Mouse (Mus musculus) stomach, postnatal 0 days (tissue): Measurements from ENCODE around the gene Rps6ka1. TPM values are rescaled to one million over a fixed set of nuclear protein-coding genes. Genes with fewer than 3 reads are reported as not detected.

ENCODE experiments used
- ATAC-seq: fragments of 200-750 bp; cut with Nextera tagmentation; 2 replicates; pipeline ENCODE4 v1.8.0; 2017; ENCODE audit not compliant: low FRiP score, low TSS enrichment
- DNase-seq: peaks from one replicate; pipeline ENCODE4 v3.0.0-alpha.2; 2016; ENCODE audit warnings: low spot score
- H3K27ac ChIP-seq: fragments of 300-500 bp; sonication (generic); replicated peaks from 2 replicates; pipeline ENCODE4 v1.5.1; 2014; ENCODE audit warnings: mild to moderate bottlenecking, control low read depth
- H3K27me3 ChIP-seq: fragments of 300-500 bp; sonication (generic); 2 replicates; pipeline ENCODE4 v1.6.1; 2014; ENCODE audit warnings: low read length; ENCODE audit not compliant: control insufficient read depth, insufficient read depth
- H3K36me3 ChIP-seq: fragments of 300-500 bp; sonication (generic); 2 replicates; pipeline ENCODE4 v1.6.1; 2014; ENCODE audit warnings: low read length, mixed read lengths; ENCODE audit not compliant: control insufficient read depth, insufficient read depth
- H3K4me1 ChIP-seq: fragments of 300-500 bp; sonication (generic); replicated peaks from 2 replicates; pipeline ENCODE4 v1.6.1; 2014; ENCODE audit warnings: antibody characterized with exemption; ENCODE audit not compliant: control insufficient read depth, insufficient read depth
- H3K4me2 ChIP-seq: fragments of 300-500 bp; sonication (generic); replicated peaks from 2 replicates; pipeline ENCODE4 v1.6.1; 2014; ENCODE audit warnings: low read depth, mild to moderate bottlenecking, control low read depth, moderate library complexity
- H3K4me3 ChIP-seq: fragments of 300-500 bp; sonication (generic); 2 replicates; pipeline ENCODE4 v1.5.1; 2014; ENCODE audit warnings: low read depth, low read length, control low read depth
- H3K9ac ChIP-seq: fragments of 300-500 bp; sonication (generic); 2 replicates; pipeline ENCODE4 v1.6.1; 2014; ENCODE audit warnings: mild to moderate bottlenecking, low read length, control low read depth, mixed read lengths
- H3K9me3 ChIP-seq: fragments of 300-500 bp; sonication (generic); 2 replicates; pipeline ENCODE4 v1.6.1; 2016; ENCODE audit warnings: low read length; ENCODE audit not compliant: control insufficient read depth
- CTCF ChIP-seq: IDR thresholded peaks from 2 replicates; pipeline ENCODE4 v1.5.1; 2016; ENCODE audit warnings: antibody characterized with exemption, low read depth, mild to moderate bottlenecking, moderate library complexity
- EP300 ChIP-seq: optimal IDR thresholded peaks from 2 replicates; pipeline ENCODE3; 2016; ENCODE audit warnings: antibody characterized with exemption
- WGBS: fragments of 180-500 bp; shearing (Covaris S2); extraction: QIAGEN DNeasy Blood & Tissue Kit; methylation state at CpG from one replicate; pipeline ENCODE4 v1.1.7; 2014; 5-methylcytosine and 5-hydroxymethylcytosine counted together
- polyA plus RNA-seq: library from polyadenylated mRNA; unstranded; fragments of >200 nt; fragmentation: Nextera tagmentation; extraction: Ambion mirVana; gene quantifications from 2 replicates; pipeline ENCODE4 v1.2.1, GENCODE M21; 2015

Gene Rps6ka1
- polyA plus RNA-seq, 1 experiment from 2014 or later: 46.0 TPM

- ATAC-seq (no peak), DNase-seq (no peak)
- H3K27me3 ChIP-seq: no peaks in the 10 kb centered on the region
- TF ChIP-seq EP300: no peak
- TF ChIP-seq CTCF: no peak
- no peak overlapping the region for H3K4me3 ChIP-seq
- no peak overlapping the region for H3K4me2 ChIP-seq
- no peaks in the 10 kb centered on the region for H3K36me3 ChIP-seq
- no peak overlapping the region for H3K9ac ChIP-seq
- H3K27ac ChIP-seq: peak overlapping the region; percentile 49; the same call in 1 of the 2 replicates
- no peaks in the 10 kb centered on the region for H3K9me3 ChIP-seq
- H3K4me1 ChIP-seq: no peaks in the 10 kb centered on the region; the same call in 1 of the 2 replicates
- WGBS: 77% methylated on average over 3 of the region's 3 CpGs
Observed at GRCm38 (mm10) chr4:133881851-133882250, 5.7 kb downstream of the Rps6ka1 start.

GRCm38 (mm10) chr4:133881399-133881798 is 6.2 kb downstream of the Rps6ka1 start:
- Histone ChIP-seq H3K36me3 (no peaks in the 10 kb centered on the region; the same call in 1 of the 2 replicates), H3K9me3 (no peaks in the 10 kb centered on the region), H3K27me3 (no peaks in the 10 kb centered on the region), H3K4me1 (no peaks in the 10 kb centered on the region; the same call in 1 of the 2 replicates), H3K4me2 (no peak overlapping the region), H3K27ac (peak overlapping the region; percentile 49), H3K9ac (no peak overlapping the region), H3K4me3 (no peak overlapping the region)
- ATAC-seq (no peak), DNase-seq (no peak)
- WGBS: 62% methylated on average over 4 of the region's 4 CpGs
- TF ChIP-seq CTCF: no peak
- TF ChIP-seq EP300: no peak

- no peak for TF ChIP-seq EP300
- no peak for TF ChIP-seq CTCF
- Histone ChIP-seq H3K27ac (peak overlapping the region; percentile 76), H3K4me1 (no peaks in the 10 kb centered on the region), H3K9ac (no peak overlapping the region), H3K36me3 (no peaks in the 10 kb centered on the region; the same call in 1 of the 2 replicates), H3K4me2 (no peak overlapping the region), H3K4me3 (no peak overlapping the region), H3K9me3 (no peaks in the 10 kb centered on the region), H3K27me3 (no peaks in the 10 kb centered on the region)
- peak; percentile 89 for DNase-seq
- ATAC-seq: peak; percentile 95
- 54% methylated on average over 12 of the region's 12 CpGs for WGBS
Observed at GRCm38 (mm10) chr4:133879145-133879902, 8.3 kb downstream of the Rps6ka1 start.

GRCm38 (mm10) chr4:133877850-133878755 is 9.5 kb downstream of the Rps6ka1 start:
- Histone ChIP-seq H3K27ac (peak overlapping the region; percentile 56; the same call in 1 of the 2 replicates), H3K9me3 (no peaks in the 10 kb centered on the region), H3K27me3 (no peaks in the 10 kb centered on the region), H3K4me1 (no peaks in the 10 kb centered on the region), H3K9ac (no peak overlapping the region), H3K36me3 (no peaks in the 10 kb centered on the region; the same call in 1 of the 2 replicates), H3K4me3 (no peak overlapping the region), H3K4me2 (no peak overlapping the region)
- TF ChIP-seq CTCF (peak; percentile 63), EP300 (no peak)
- ATAC-seq: no peak
- WGBS: 84% methylated on average over 14 of the region's 14 CpGs
- no peak for DNase-seq

GRCm38 (mm10) chr4:133874865-133875517 is 12.6 kb downstream of the Rps6ka1 start:
- Histone ChIP-seq H3K9me3 (no peaks in the 10 kb centered on the region), H3K9ac (no peak overlapping the region), H3K27me3 (no peaks in the 10 kb centered on the region), H3K36me3 (no peaks in the 10 kb centered on the region; the same call in 1 of the 2 replicates), H3K4me2 (no peak overlapping the region), H3K4me1 (no peaks in the 10 kb centered on the region), H3K4me3 (no peak overlapping the region), H3K27ac (no peak overlapping the region; the same call in 1 of the 2 replicates)
- DNase-seq (no peak), ATAC-seq (no peak)
- WGBS: 73% methylated on average over 13 of the region's 13 CpGs
- no peak for TF ChIP-seq CTCF
- TF ChIP-seq EP300: no peak
